Mouse (Mus musculus) ES-Bruce4 (cell line): ENCODE data around the gene Sfswap. TPM values are rescaled to one million over a fixed set of nuclear protein-coding genes. Genes with fewer than 3 reads are reported as not detected.
"Not testable (repeated sequence)": the region's sequence is repeated elsewhere in the genome, so short reads cannot be mapped to it uniquely, and the experiment has no call there.

Experiments used
- H3K27ac ChIP-seq: 2 replicates; pipeline ENCODE4 v1.5.1; 2012; ENCODE audit warnings: low read length, inconsistent platforms; ENCODE audit not compliant: insufficient read depth
- H3K27me3 ChIP-seq: 2 replicates; pipeline ENCODE4 v1.6.1; 2012; ENCODE audit warnings: mild to moderate bottlenecking, low read length, inconsistent platforms; ENCODE audit not compliant: control insufficient read depth, poor library complexity, insufficient read depth, severe bottlenecking
- H3K36me3 ChIP-seq: 2 replicates; pipeline ENCODE4 v1.6.1; 2012; ENCODE audit warnings: inconsistent platforms, mild to moderate bottlenecking, low read length, moderate library complexity; ENCODE audit not compliant: control insufficient read depth, poor library complexity, insufficient read depth, severe bottlenecking
- H3K4me1 ChIP-seq: one replicate; pipeline ENCODE4 v1.8.1; 2011; ENCODE audit warnings: low read length; ENCODE audit not compliant: control insufficient read depth, insufficient read depth
- H3K4me3 ChIP-seq: 2 replicates; pipeline ENCODE4 v1.5.1; 2011; ENCODE audit warnings: low read depth, mild to moderate bottlenecking, low read length
- H3K9ac ChIP-seq: 2 replicates; pipeline ENCODE4 v1.6.1; 2012; ENCODE audit warnings: low read depth, mild to moderate bottlenecking, inconsistent platforms; ENCODE audit not compliant: poor library complexity, severe bottlenecking
- H3K9me3 ChIP-seq: replicated peaks from 2 replicates; pipeline ENCODE4 v1.6.1; 2012; ENCODE audit warnings: mild to moderate bottlenecking, low read length, inconsistent platforms; ENCODE audit not compliant: control insufficient read depth, poor library complexity, insufficient read depth, severe bottlenecking
- CTCF ChIP-seq: IDR thresholded peaks from one replicate; pipeline ENCODE4 v1.8.1; 2011; ENCODE audit warnings: low read depth, low read length
- EP300 ChIP-seq: IDR thresholded peaks from 2 replicates; pipeline ENCODE4 v1.6.1; 2011; ENCODE audit warnings: low read depth, low read length; ENCODE audit not compliant: insufficient read depth
- POLR2A ChIP-seq: IDR thresholded peaks from one replicate; pipeline ENCODE4 v1.8.1; 2011; ENCODE audit warnings: low read length; ENCODE audit not compliant: insufficient read depth
- polyA plus RNA-seq: library from polyadenylated mRNA; stranded (reverse); fragments of >200 nt; gene quantifications from 2 replicates; pipeline ENCODE4 v1.2.4, GENCODE M21; 2011; ENCODE audit warnings: low read depth; ENCODE audit not compliant: missing spikeins, insufficient read depth, insufficient read length

Sfswap gene
- polyA plus RNA-seq, 1 experiment, result 72.7 TPM

- H3K9ac ChIP-seq, result no peak overlapping the region
- no peak overlapping the region for H3K4me3 ChIP-seq
- H3K4me1 ChIP-seq, result no peaks in the 10 kb centered on the region
- TF ChIP-seq POLR2A (no peak), CTCF (no peak), EP300 (no peak)
- H3K27me3 ChIP-seq, result no peaks in the 10 kb centered on the region
- H3K36me3 ChIP-seq, result no peaks in the 10 kb centered on the region
- no peak overlapping the region for H3K27ac ChIP-seq
- H3K9me3 ChIP-seq, result no peaks in the 10 kb centered on the region
Observed at GRCm38 (mm10) chr5:129458541-129458940, 42.5 kb upstream of the Sfswap start.

DNA sequence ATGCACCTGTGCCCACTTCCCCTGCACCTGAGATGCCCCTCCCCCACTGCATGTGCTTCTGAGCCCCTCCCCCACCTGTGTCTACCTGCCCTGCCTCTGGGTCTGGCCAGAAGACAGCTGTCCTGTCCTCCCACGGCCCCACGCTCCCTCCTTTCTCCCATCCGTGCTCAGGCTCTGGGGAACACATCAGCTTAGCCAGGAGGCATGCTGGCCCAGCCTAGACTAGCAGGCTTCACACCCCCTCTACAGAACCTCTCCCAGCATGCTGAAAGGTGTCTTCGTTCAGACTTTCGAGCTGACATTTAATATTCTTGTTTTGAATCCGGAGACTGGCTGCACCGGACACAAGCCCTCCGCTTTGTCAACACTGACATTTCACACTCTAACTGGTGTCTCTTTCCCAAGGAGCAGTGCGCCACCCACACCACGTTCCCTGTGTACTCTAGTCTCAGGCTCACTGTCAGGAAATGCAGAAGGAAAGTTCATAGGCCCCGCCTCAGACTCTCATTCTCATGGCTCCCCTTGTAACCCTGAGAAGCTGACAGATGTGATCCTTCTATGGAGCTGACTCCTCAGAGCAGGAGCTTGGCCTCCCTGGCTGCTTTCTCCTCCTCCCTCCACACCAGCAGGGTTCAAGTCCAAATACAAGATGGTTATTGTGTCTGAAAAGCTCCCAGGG is 40.1 kb upstream of the Sfswap start:
- Histone ChIP-seq H3K4me1 (no peaks in the 10 kb centered on the region), H3K4me3 (no peak overlapping the region)

GRCm38 (mm10) chr5:129463648-129464047 is 37.4 kb upstream of the Sfswap start:
- H3K9me3 ChIP-seq, H3K27me3 ChIP-seq, H3K36me3 ChIP-seq, H3K4me3 ChIP-seq, H3K27ac ChIP-seq, H3K4me1 ChIP-seq, H3K9ac ChIP-seq: not testable (repeated sequence)

More for the DNA sequence above, 40.1 kb upstream of the Sfswap start:
- Histone ChIP-seq H3K27me3 (no peaks in the 10 kb centered on the region), H3K36me3 (no peaks in the 10 kb centered on the region), H3K27ac (no peak overlapping the region), H3K9ac (no peak overlapping the region), H3K9me3 (no peaks in the 10 kb centered on the region)
- TF ChIP-seq EP300 (no peak), CTCF (no peak), POLR2A (no peak)

GRCm38 (mm10) chr5:129465788-129466187 is 35.2 kb upstream of the Sfswap start:
- H3K9me3 ChIP-seq, result no peaks in the 10 kb centered on the region
- H3K4me1 ChIP-seq, result no peaks in the 10 kb centered on the region
- H3K27me3 ChIP-seq, result no peaks in the 10 kb centered on the region
- H3K27ac ChIP-seq, result no peak overlapping the region
- H3K4me3 ChIP-seq, result no peak overlapping the region
- no peak for TF ChIP-seq POLR2A
- no peak for TF ChIP-seq CTCF
- no peak for TF ChIP-seq EP300
- no peaks in the 10 kb centered on the region for H3K36me3 ChIP-seq
- H3K9ac ChIP-seq, result no peak overlapping the region

- no peaks in the 10 kb centered on the region for H3K4me1 ChIP-seq
- no peak for TF ChIP-seq POLR2A
- TF ChIP-seq EP300, result no peak
- H3K27me3 ChIP-seq, result no peaks in the 10 kb centered on the region
- no peaks in the 10 kb centered on the region for H3K9me3 ChIP-seq
- no peaks in the 10 kb centered on the region for H3K36me3 ChIP-seq
- no peak overlapping the region for H3K9ac ChIP-seq
- no peak overlapping the region for H3K4me3 ChIP-seq
- H3K27ac ChIP-seq, result no peak overlapping the region
Observed at GRCm38 (mm10) chr5:129475532-129476045, 25.4 kb upstream of the Sfswap start.

- no peaks in the 10 kb centered on the region for H3K27me3 ChIP-seq
- H3K9me3 ChIP-seq, result no peaks in the 10 kb centered on the region
- H3K36me3 ChIP-seq, result no peaks in the 10 kb centered on the region
- no peaks in the 10 kb centered on the region for H3K4me1 ChIP-seq
- TF ChIP-seq EP300 (no peak), CTCF (no peak), POLR2A (no peak)
- no peak overlapping the region for H3K4me3 ChIP-seq
- H3K27ac ChIP-seq, result no peak overlapping the region
- H3K9ac ChIP-seq, result no peak overlapping the region
Observed at GRCm38 (mm10) chr5:129489879-129490278, 11.1 kb upstream of the Sfswap start.
